Mouse (Mus musculus) megakaryocyte, embryonic 14.5 days (primary cell): ENCODE measurements at regions not wholly inside any gene's neighbourhood (a gene's known extent, or its start where the extent isn't known, plus 50 kb on each side); places are given as distances from the start of the nearest gene placed in this dataset.

Source experiments
- FLI1 ChIP-seq: IDR thresholded peaks from 2 replicates; pipeline ENCODE4 v1.6.1; 2012; ENCODE audit warnings: low read length, inconsistent platforms, mixed read lengths
- GATA1 ChIP-seq: IDR thresholded peaks from 3 replicates; pipeline ENCODE4 v1.6.1; 2012; ENCODE audit warnings: mixed read lengths, low read length, inconsistent platforms, borderline replicate concordance

DNA sequence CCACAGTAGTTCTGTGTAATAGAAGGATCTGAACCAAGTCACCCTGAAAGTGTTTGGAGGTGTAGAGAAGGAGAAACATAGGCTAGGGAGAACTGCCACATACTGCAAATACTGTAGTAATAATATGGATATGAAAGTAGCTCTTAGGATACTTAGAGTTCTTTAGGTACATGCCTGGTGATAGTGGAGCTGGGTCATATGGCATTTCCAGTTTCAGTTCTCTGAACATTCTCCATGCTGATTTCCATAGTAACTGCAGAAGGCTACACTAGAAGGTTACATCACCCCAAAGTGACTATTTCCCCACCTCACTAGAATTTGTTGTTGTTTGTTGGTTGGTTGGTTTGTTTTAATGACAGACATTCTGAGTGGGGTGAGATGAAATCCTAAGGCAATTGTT, 253.2 kb upstream of the Kdm8 start:
- TF ChIP-seq FLI1 (no peak), GATA1 (no peak)
